Mouse (Mus musculus): ENCODE measurements around the gene Gast.
A peak's percentile ranks its signal among the peaks of the same experiment; 100 is the strongest.

The Gast gene

GRCm38 (mm10) chr11:100362209-100362978, 28.2 kb downstream of the Gast start:
- DNase-seq, result peak; percentile 95

GRCm38 (mm10) chr11:100362979-100363562, 28.9 kb downstream of the Gast start:
- DNase-seq, result no peak

GRCm38 (mm10) chr11:100369145-100369544, 34.9 kb downstream of the Gast start:
- DNase-seq, result peak; percentile 91

- peak; percentile 94 for DNase-seq
These were observed 35.6 kb downstream of the Gast start for GRCm38 (mm10) chr11:100369822-100370221.

GRCm38 (mm10) chr11:100371981-100372558, 37.9 kb downstream of the Gast start:
- no peak for DNase-seq

- no peak for DNase-seq
These were observed 40.9 kb downstream of the Gast start for GRCm38 (mm10) chr11:100375127-100375526.

GRCm38 (mm10) chr11:100376005-100376404, 41.8 kb downstream of the Gast start:
- DNase-seq, result peak; percentile 97

GRCm38 (mm10) chr11:100376746-100377389, 42.7 kb downstream of the Gast start:
- DNase-seq, result peak; percentile 96

GRCm38 (mm10) chr11:100377989-100378388, 43.8 kb downstream of the Gast start:
- DNase-seq, result peak; percentile 93

- DNase-seq, result peak; percentile 93
These were observed 44.2 kb downstream of the Gast start for GRCm38 (mm10) chr11:100378446-100378845.

GRCm38 (mm10) chr11:100379311-100379710, 45.1 kb downstream of the Gast start:
- DNase-seq, result peak; percentile 90

- no peak for DNase-seq
These were observed 48.5 kb downstream of the Gast start for GRCm38 (mm10) chr11:100382682-100383081.

- no peak for DNase-seq
These were observed 50.8 kb downstream of the Gast start for GRCm38 (mm10) chr11:100385016-100385415.

- peak; percentile 97 for DNase-seq
These were observed 52.4 kb downstream of the Gast start for GRCm38 (mm10) chr11:100386586-100386985.
